In the genomic region with DNA sequence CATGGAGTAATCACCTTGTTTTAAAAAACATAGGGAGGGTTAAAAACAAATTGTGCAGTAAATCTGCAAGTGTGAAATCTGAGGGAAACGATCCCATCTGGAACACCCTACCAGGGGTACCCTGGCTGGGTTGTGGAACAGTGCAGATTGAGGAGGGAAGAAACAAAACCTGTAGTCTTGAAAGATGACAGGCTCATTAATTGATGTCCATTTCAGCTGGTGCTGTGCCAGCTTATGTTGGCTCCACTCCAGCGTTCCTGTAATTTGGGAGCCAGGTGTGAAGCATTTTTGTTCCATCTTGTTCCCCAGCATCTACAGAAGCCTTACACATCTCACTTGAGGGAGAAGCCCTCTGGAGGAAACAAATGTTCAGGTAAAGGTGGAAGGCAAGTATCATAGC, we compare ENCODE assay signal across 22 mouse cellular contexts.
DNase-seq lines count a peak whose midpoint lies in the region; ATAC-seq lines count a peak whose summit lies in the region.
"Had no signal": no experiment of that assay in that cellular context is flagged by ENCODE, and none has a peak within 500 bp of the region (broad histone marks: within the 10 kb centered on the region; RNA-seq: fewer than 3 reads in every experiment).

No protein-coding gene starts in this region.

- peaks cover 13% of the 10 kb centered on the region; the same call in 1 of the 2 replicates for H3K36me3 ChIP-seq in embryonic facial prominence, embryonic 14.5 days (ENCODE audit: control insufficient read depth, insufficient read depth, low read length)
- H3K36me3 ChIP-seq in embryonic facial prominence, embryonic 10.5 days (replicated peaks): peaks cover 28% of the 10 kb centered on the region
- H3K36me3 ChIP-seq: midbrain, embryonic 15.5 days had no signal

- no peaks in the 10 kb centered on the region for H3K27me3 ChIP-seq in embryonic facial prominence, embryonic 14.5 days (replicated peaks; ENCODE audit: control insufficient read depth, insufficient read depth, low read length)
- no peaks in the 10 kb centered on the region for H3K27me3 ChIP-seq in embryonic facial prominence, embryonic 10.5 days (replicated peaks; ENCODE audit: low read depth, poor library complexity, severe bottlenecking)
- H3K27me3 ChIP-seq: embryonic facial prominence, embryonic 12.5 days; heart, embryonic 15.5 days; midbrain, embryonic 15.5 days; neural tube, embryonic 15.5 days had no signal

- H3K27ac ChIP-seq in embryonic facial prominence, embryonic 14.5 days (replicated peaks; ENCODE audit: low read depth, low read length): no peak overlapping the region; the same call in 1 of the 2 replicates
- H3K27ac ChIP-seq in embryonic facial prominence, embryonic 10.5 days (replicated peaks): no peak overlapping the region
- H3K27ac ChIP-seq: embryonic facial prominence, embryonic 12.5 days; heart, adult 2 months; heart, embryonic 15.5 days; hindbrain, embryonic 10.5 days; hindbrain, postnatal 0 days; limb, embryonic 10.5 days; midbrain, embryonic 15.5 days; neural tube, embryonic 15.5 days had no signal

- DNase-seq in embryonic facial prominence, embryonic 14.5 days (ENCODE audit: low spot score): peak; percentile 22
- DNase-seq in embryonic facial prominence, embryonic 10.5 days (ENCODE audit: low spot score): no peak
- peak; percentile 42 for DNase-seq in kidney, postnatal 10 days
- DNase-seq in kidney, adult 18-20 months: no peak
- DNase-seq in brain, adult 2 months (ENCODE audit: low read depth, low spot score): peak; percentile 22
- peak; percentile 50 for DNase-seq in cerebellum, adult 9-10 months
- DNase-seq: adrenal gland, postnatal 10 days; heart, adult 2 months; lung, adult 18-20 months; lung, postnatal 14 days; right cerebral cortex, postnatal 25 days had no signal

- H3K4me1 ChIP-seq in embryonic facial prominence, embryonic 14.5 days (ENCODE audit: control insufficient read depth, insufficient read depth, low read length): peaks cover 20% of the 10 kb centered on the region
- H3K4me1 ChIP-seq in embryonic facial prominence, embryonic 10.5 days: peaks cover 15% of the 10 kb centered on the region
- H3K4me1 ChIP-seq: midbrain, embryonic 15.5 days; neural tube, embryonic 15.5 days had no signal

- no peaks in the 10 kb centered on the region for H3K9me3 ChIP-seq in embryonic facial prominence, embryonic 14.5 days (ENCODE audit: control insufficient read depth, low read length)
- no peaks in the 10 kb centered on the region for H3K9me3 ChIP-seq in embryonic facial prominence, embryonic 10.5 days
- H3K9me3 ChIP-seq: embryonic facial prominence, embryonic 12.5 days; G1E; heart, embryonic 15.5 days; limb, embryonic 10.5 days; midbrain, embryonic 15.5 days; neural tube, embryonic 15.5 days had no signal

- ATAC-seq in embryonic facial prominence, embryonic 14.5 days (ENCODE audit: low read depth): no peak
- ATAC-seq in megakaryocyte-erythroid progenitor cell, adult 5-6 weeks (replicated peaks; ENCODE audit: low FRiP score, low TSS enrichment, poor library complexity, severe bottlenecking): no peak
- no peak for ATAC-seq in CD4-positive, CD25-positive, alpha-beta regulatory T cell, adult 4 months
- ATAC-seq: activated CD4-positive, CD25-positive, alpha-beta regulatory T cell, adult 4 months; hindbrain, postnatal 0 days; midbrain, embryonic 15.5 days had no signal

- no peak overlapping the region for H3K4me3 ChIP-seq in embryonic facial prominence, embryonic 14.5 days (ENCODE audit: low read depth, low read length)
- no peak overlapping the region for H3K4me3 ChIP-seq in embryonic facial prominence, embryonic 10.5 days
- H3K4me3 ChIP-seq: embryonic facial prominence, embryonic 12.5 days; heart, adult 2 months; heart, embryonic 15.5 days; hindbrain, embryonic 10.5 days; limb, embryonic 10.5 days; midbrain, embryonic 15.5 days; neural tube, embryonic 15.5 days had no signal

- H3K4me2 ChIP-seq in embryonic facial prominence, embryonic 14.5 days (ENCODE audit: low read depth, low read length): no peak overlapping the region
- H3K4me2 ChIP-seq: embryonic facial prominence, embryonic 12.5 days; heart, embryonic 15.5 days; midbrain, embryonic 15.5 days; neural tube, embryonic 15.5 days had no signal

- 60% methylated on average over 2 of the region's 2 CpGs for WGBS in embryonic facial prominence, embryonic 14.5 days
- 94% methylated on average over 2 of the region's 2 CpGs for WGBS in embryonic facial prominence, embryonic 10.5 days

- no peak overlapping the region for H3K9ac ChIP-seq in embryonic facial prominence, embryonic 14.5 days (ENCODE audit: low read depth, low read length)
- H3K9ac ChIP-seq: embryonic facial prominence, embryonic 12.5 days; heart, embryonic 15.5 days; midbrain, embryonic 15.5 days; neural tube, embryonic 15.5 days had no signal

Comparison
In these comparisons a context has a peak if more than half of its experiments do, and no peak if none do; other contexts are left out.
1. DNase-seq: peak in embryonic facial prominence, embryonic 14.5 days (single experiment), kidney, postnatal 10 days (single experiment), brain, adult 2 months (single experiment) and cerebellum, adult 9-10 months (single experiment); none in embryonic facial prominence, embryonic 10.5 days (single experiment) and kidney, adult 18-20 months (single experiment).